Mouse (Mus musculus): ENCODE data around the gene Scn1b. TPM values are rescaled to one million over a fixed set of nuclear protein-coding genes. Genes with fewer than 3 reads are reported as not detected.

The Scn1b gene
- total RNA-seq, 2 experiments from 2014 or later: 17.9 to 18.4 TPM

- intact Hi-C loops (cut with DNase I): no loop called here
- no peak for DNase-seq
These were observed 3.9 kb downstream of the Scn1b start for GRCm38 (mm10) chr7:31122641-31123631.

GRCm38 (mm10) chr7:31119556-31119955 is 7.2 kb downstream of the Scn1b start:
- intact Hi-C loops (cut with DNase I): no loop called here
- no peak for DNase-seq

- peak; percentile 58 to 59 for DNase-seq
- intact Hi-C loops (cut with DNase I): no loop called here
These were observed 8.3 kb downstream of the Scn1b start for GRCm38 (mm10) chr7:31118486-31118885.

- intact Hi-C loops (cut with DNase I): no loop called here
- no peak for DNase-seq
These were observed 9.3 kb downstream of the Scn1b start for GRCm38 (mm10) chr7:31117465-31117864.

GRCm38 (mm10) chr7:31116721-31117145 is 10.1 kb downstream of the Scn1b start:
- intact Hi-C loops (cut with DNase I): no loop called here

GRCm38 (mm10) chr7:31115587-31116043 is 11.2 kb downstream of the Scn1b start:
- intact Hi-C loops (cut with DNase I): no loop called here
- DNase-seq: peak; percentile 73 to 79

More at GRCm38 (mm10) chr7:31116721-31117145, 10.1 kb downstream of the Scn1b start:
- no peak for DNase-seq

- DNase-seq: no peak
- intact Hi-C loops (cut with DNase I): no loop called here
These were observed 11.6 kb downstream of the Scn1b start, which contains the start of gene Hpn for GRCm38 (mm10) chr7:31115182-31115581. Hpn (minus strand) TSS chr7:31115290.

- DNase-seq: no peak
- intact Hi-C loops (cut with DNase I): no loop called here
These were observed 12.2 kb downstream of the Scn1b start for GRCm38 (mm10) chr7:31114646-31115045.

GRCm38 (mm10) chr7:31113800-31114199 is 13.0 kb downstream of the Scn1b start:
- intact Hi-C loops (cut with DNase I): no loop called here
- DNase-seq: no peak

- intact Hi-C loops (cut with DNase I): no loop called here
- DNase-seq: no peak
These were observed 14.8 kb downstream of the Scn1b start for GRCm38 (mm10) chr7:31112036-31112435.

GRCm38 (mm10) chr7:31110861-31111385 is 15.9 kb downstream of the Scn1b start:
- intact Hi-C loops (cut with DNase I): no loop called here
- no peak for DNase-seq

- no peak for DNase-seq
These were observed 17.0 kb downstream of the Scn1b start for GRCm38 (mm10) chr7:31109796-31110195.

GRCm38 (mm10) chr7:31109091-31109490 is 17.7 kb downstream of the Scn1b start:
- intact Hi-C loops (cut with DNase I): no loop called here
- peak; percentile 46 to 69 for DNase-seq

More at GRCm38 (mm10) chr7:31109796-31110195, 17.0 kb downstream of the Scn1b start:
- intact Hi-C loops (cut with DNase I): no loop called here

- DNase-seq: no peak
- intact Hi-C loops (cut with DNase I): no loop called here
These were observed 19.0 kb downstream of the Scn1b start for GRCm38 (mm10) chr7:31107781-31108180.

- intact Hi-C loops (cut with DNase I): no loop called here
These were observed 20.6 kb downstream of the Scn1b start for GRCm38 (mm10) chr7:31106166-31106565.

GRCm38 (mm10) chr7:31105061-31105768 is 21.6 kb downstream of the Scn1b start:
- intact Hi-C loops (cut with DNase I): loop anchor here (2.0 kb wide), 2 partner anchors 24 to 72 kb away; no protein-coding TSS in a partner anchor

More at GRCm38 (mm10) chr7:31106166-31106565, 20.6 kb downstream of the Scn1b start:
- no peak for DNase-seq

GRCm38 (mm10) chr7:31100786-31101185 is 26.0 kb downstream of the Scn1b start:
- intact Hi-C loops (cut with DNase I): no loop called here
- DNase-seq: no peak

More at GRCm38 (mm10) chr7:31105061-31105768, 21.6 kb downstream of the Scn1b start:
- peak; percentile 74 to 85 for DNase-seq

- DNase-seq: no peak
- intact Hi-C loops (cut with DNase I): no loop called here
These were observed 27.2 kb downstream of the Scn1b start for GRCm38 (mm10) chr7:31099612-31099982.

- intact Hi-C loops (cut with DNase I): no loop called here
- peak in 1 of 2 experiments; percentile 47 for DNase-seq
These were observed 27.8 kb downstream of the Scn1b start for GRCm38 (mm10) chr7:31098697-31099611.
